Mouse (Mus musculus) G1E (cell line): ENCODE measurements around the gene Pfkp. TPM values are rescaled to one million over a fixed set of nuclear protein-coding genes. Genes with fewer than 3 reads are reported as not detected.

Experiments
- ATAC-seq: 2 replicates; pipeline ENCODE4 v1.8.0; 2016; ENCODE audit warnings: mild to moderate bottlenecking; ENCODE audit not compliant: insufficient number of reproducible peaks, poor library complexity, low FRiP score, severe bottlenecking; ENCODE audit errors: extremely low read depth
- DNase-seq: peaks from one replicate; pipeline ENCODE4 v3.0.0; 2012; ENCODE audit warnings: low spot score
- H3K27me3 ChIP-seq: 2 replicates; pipeline ENCODE4 v1.6.1; 2012; ENCODE audit warnings: mild to moderate bottlenecking, low read length, inconsistent platforms; ENCODE audit not compliant: insufficient read depth
- H3K36me3 ChIP-seq: replicated peaks from 2 replicates; pipeline ENCODE3; 2012; ENCODE audit warnings: mild to moderate bottlenecking, inconsistent platforms
- H3K4me1 ChIP-seq: 2 replicates; pipeline ENCODE4 v1.6.1; 2012; ENCODE audit warnings: low read depth, low read length, inconsistent platforms, mixed read lengths; ENCODE audit not compliant: insufficient read depth
- H3K4me3 ChIP-seq: 2 replicates; pipeline ENCODE4 v1.5.1; 2012; ENCODE audit warnings: low read depth, mild to moderate bottlenecking, inconsistent platforms, low read length, moderate library complexity, mixed read lengths
- H3K9me3 ChIP-seq: replicated peaks from 2 replicates; pipeline ENCODE4 v1.6.1; 2012; ENCODE audit warnings: inconsistent platforms
- CTCF ChIP-seq: IDR thresholded peaks from 2 replicates; pipeline ENCODE4 v1.5.1; 2012; ENCODE audit warnings: low read depth, low read length, inconsistent platforms, mixed read lengths
- GATA1 ChIP-seq: IDR thresholded peaks from 2 replicates; pipeline ENCODE4 v1.6.1; 2012; ENCODE audit warnings: borderline replicate concordance, low read length, inconsistent platforms, mixed read lengths
- GATA2 ChIP-seq: IDR thresholded peaks from 2 replicates; pipeline ENCODE4 v1.6.1; 2012; ENCODE audit warnings: low read depth, low read length, inconsistent platforms, borderline replicate concordance
- POLR2AphosphoS5 ChIP-seq: IDR thresholded peaks from 2 replicates; pipeline ENCODE4 v1.6.1; 2012; ENCODE audit warnings: low read depth, low read length, inconsistent platforms; ENCODE audit not compliant: insufficient replicate concordance
- TAL1 ChIP-seq: conservative IDR thresholded peaks from 2 replicates; pipeline ENCODE4 v1.6.1; 2012; ENCODE audit warnings: low read depth, low read length, inconsistent platforms, mixed read lengths
- polyA plus RNA-seq: library from polyadenylated mRNA; stranded (reverse); fragments of >175 nt; gene quantifications from 2 replicates; pipeline ENCODE4 v1.2.3, GENCODE M21; 2012
- total RNA-seq, 2 experiments: library from RNA; stranded (forward) in 1 of 2; stranded (reverse) in 1 of 2; fragments of 200-1000 nt in 1 of 2; fragments of >200 nt in 1 of 2; fragmentation: Nextera tagmentation in 1 of 2; gene quantifications; 2 replicates each; pipeline ENCODE4 v1.2.3; 2014 to 2017

Gene Pfkp
- total and polyA plus RNA-seq, 3 experiments: 96.4 to 287 (median 138) TPM

- peaks cover 77% of the 10 kb centered on the region for H3K36me3 ChIP-seq
- no peaks in the 10 kb centered on the region for H3K27me3 ChIP-seq
- TF ChIP-seq GATA2 (no peak), TAL1 (no peak), POLR2AphosphoS5 (no peak)
- no peaks in the 10 kb centered on the region for H3K4me1 ChIP-seq
- no peak overlapping the region for H3K4me3 ChIP-seq
- no peaks in the 10 kb centered on the region for H3K9me3 ChIP-seq
- DNase-seq (no peak), ATAC-seq (no peak)
Measured at GRCm38 (mm10) chr13:6602786-6603409, 45.7 kb downstream of the Pfkp start.

- no peak for ATAC-seq
Measured at GRCm38 (mm10) chr13:6601676-6602075, 46.9 kb downstream of the Pfkp start.

GRCm38 (mm10) chr13:6600626-6601025, 48.0 kb downstream of the Pfkp start:
- H3K27me3 ChIP-seq: no peaks in the 10 kb centered on the region
- H3K4me3 ChIP-seq: no peak overlapping the region
- DNase-seq (no peak), ATAC-seq (no peak)
- H3K9me3 ChIP-seq: no peaks in the 10 kb centered on the region
- H3K36me3 ChIP-seq: peaks cover 95% of the 10 kb centered on the region
- no peaks in the 10 kb centered on the region for H3K4me1 ChIP-seq
- TF ChIP-seq GATA2: no peak
- no peak for TF ChIP-seq CTCF
- no peak for TF ChIP-seq GATA1
- TF ChIP-seq TAL1: no peak
- no peak for TF ChIP-seq POLR2AphosphoS5

More at GRCm38 (mm10) chr13:6601676-6602075, 46.9 kb downstream of the Pfkp start:
- Histone ChIP-seq H3K9me3 (no peaks in the 10 kb centered on the region), H3K27me3 (no peaks in the 10 kb centered on the region), H3K36me3 (peaks cover 86% of the 10 kb centered on the region), H3K4me3 (no peak overlapping the region), H3K4me1 (no peaks in the 10 kb centered on the region)
- TF ChIP-seq TAL1: no peak
- TF ChIP-seq CTCF: no peak
- no peak for TF ChIP-seq POLR2AphosphoS5
- TF ChIP-seq GATA2: no peak
- no peak for TF ChIP-seq GATA1
- no peak for DNase-seq

DNA sequence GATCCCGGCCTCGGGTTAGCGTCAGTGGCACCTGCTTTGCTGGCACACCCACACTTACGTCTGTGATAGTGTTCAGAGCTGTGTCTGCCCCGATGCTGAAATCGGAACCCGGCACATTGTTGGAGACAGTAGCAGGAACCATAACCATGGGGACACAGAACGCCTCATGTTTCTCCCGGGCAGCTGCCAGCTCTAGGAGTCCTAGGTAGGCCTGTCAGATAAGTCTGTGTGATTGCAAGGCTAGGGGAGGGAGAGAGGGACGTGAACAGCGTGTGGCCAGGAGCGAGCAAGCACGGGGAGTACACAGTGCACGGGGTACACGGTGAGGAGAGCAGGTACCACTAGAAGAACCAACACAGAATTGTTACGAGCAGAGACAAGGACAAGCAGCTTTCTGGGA, 50.8 kb downstream of the Pfkp start:
- no peaks in the 10 kb centered on the region for H3K9me3 ChIP-seq
- no peaks in the 10 kb centered on the region for H3K4me1 ChIP-seq
- H3K4me3 ChIP-seq: no peak overlapping the region
- TF ChIP-seq GATA2: no peak
- no peak for TF ChIP-seq POLR2AphosphoS5
- TF ChIP-seq TAL1: no peak
- TF ChIP-seq CTCF: no peak
- TF ChIP-seq GATA1: no peak
- DNase-seq (no peak), ATAC-seq (no peak)
- H3K36me3 ChIP-seq: peaks cover 95% of the 10 kb centered on the region
- no peaks in the 10 kb centered on the region for H3K27me3 ChIP-seq

GRCm38 (mm10) chr13:6595403-6595802, 53.2 kb downstream of the Pfkp start:
- no peak for DNase-seq
- no peaks in the 10 kb centered on the region for H3K27me3 ChIP-seq
- H3K4me1 ChIP-seq: no peaks in the 10 kb centered on the region
- peaks cover 95% of the 10 kb centered on the region for H3K36me3 ChIP-seq
- no peak overlapping the region for H3K4me3 ChIP-seq
- no peaks in the 10 kb centered on the region for H3K9me3 ChIP-seq
- no peak for ATAC-seq
- no peak for TF ChIP-seq CTCF
- no peak for TF ChIP-seq GATA1
- TF ChIP-seq GATA2: no peak
- TF ChIP-seq POLR2AphosphoS5: no peak
- TF ChIP-seq TAL1: no peak

DNA sequence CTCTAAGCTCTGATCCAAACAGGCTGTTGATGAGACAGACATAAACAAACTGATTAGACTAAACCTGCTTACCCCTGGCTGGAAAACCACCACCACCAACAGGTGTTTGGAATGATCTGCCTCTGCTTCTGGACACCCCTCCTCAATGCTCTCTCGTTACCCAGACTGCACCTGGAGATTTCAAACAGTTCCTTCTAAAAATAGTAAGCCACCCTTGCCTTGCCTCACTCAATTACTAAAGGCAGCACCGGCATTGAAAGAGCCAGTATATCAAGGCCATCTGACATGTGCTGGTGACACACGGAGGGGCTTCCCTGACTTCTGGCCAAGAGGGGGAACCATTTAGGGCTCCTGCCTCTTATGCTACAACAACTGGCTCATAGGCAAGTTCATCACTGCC, 57.7 kb downstream of the Pfkp start:
- Histone ChIP-seq H3K27me3 (no peaks in the 10 kb centered on the region), H3K36me3 (peaks cover 100% of the 10 kb centered on the region), H3K4me1 (no peaks in the 10 kb centered on the region), H3K4me3 (no peak overlapping the region), H3K9me3 (no peaks in the 10 kb centered on the region)
- ATAC-seq: no peak
- TF ChIP-seq POLR2AphosphoS5: no peak
- no peak for TF ChIP-seq TAL1
- no peak for TF ChIP-seq GATA1
- TF ChIP-seq GATA2: no peak
- no peak for TF ChIP-seq CTCF
- no peak for DNase-seq

GRCm38 (mm10) chr13:6586009-6586408, 62.6 kb downstream of the Pfkp start:
- peaks cover 100% of the 10 kb centered on the region for H3K36me3 ChIP-seq
- no peak overlapping the region for H3K4me3 ChIP-seq
- no peak for ATAC-seq
- H3K4me1 ChIP-seq: no peaks in the 10 kb centered on the region; the same call in 1 of the 2 replicates
- no peak for TF ChIP-seq GATA2
- no peak for TF ChIP-seq POLR2AphosphoS5
- no peak for TF ChIP-seq CTCF
- TF ChIP-seq TAL1: no peak
- H3K27me3 ChIP-seq: no peaks in the 10 kb centered on the region
- no peak for DNase-seq
- no peaks in the 10 kb centered on the region for H3K9me3 ChIP-seq
